Mouse (Mus musculus): ENCODE data around the gene Tpra1. TPM values are rescaled to one million over a fixed set of nuclear protein-coding genes. Genes with fewer than 3 reads are reported as not detected.

Gene Tpra1
- polyA plus RNA-seq, 1 experiment from 2014 or later: 49.9 TPM

DNA sequence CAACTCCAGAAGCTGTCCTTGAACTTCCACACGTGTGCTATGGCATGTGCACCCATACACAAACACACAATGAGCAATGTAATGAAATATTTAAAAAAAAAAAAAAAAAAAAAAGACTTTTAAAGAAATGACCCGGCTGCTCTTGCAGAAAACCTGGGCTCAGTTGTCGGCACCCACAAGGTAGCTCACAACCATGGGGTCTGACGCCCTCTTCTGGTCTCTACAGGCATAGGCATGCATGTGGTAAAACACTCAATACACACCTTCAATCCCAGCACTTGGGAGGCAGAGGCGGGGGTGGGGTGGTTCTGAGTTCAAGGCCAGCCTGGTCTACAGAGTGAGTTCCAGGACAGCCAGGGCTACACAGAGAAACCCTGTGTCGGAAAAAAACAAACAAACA is 6.1 kb upstream of the Tpra1 start:
- WGBS: 86% methylated on average over 6 of the region's 6 CpGs
- no peak overlapping the region for H3K4me3 ChIP-seq (replicated peaks)
- ATAC-seq (ENCODE audit: low FRiP score): no peak
- H3K27me3 ChIP-seq: no peaks in the 10 kb centered on the region
- no peak overlapping the region for H3K9ac ChIP-seq
- peaks cover 64% of the 10 kb centered on the region for H3K36me3 ChIP-seq (replicated peaks)
- no peaks in the 10 kb centered on the region for H3K9me3 ChIP-seq
- no peak overlapping the region for H3K27ac ChIP-seq
- peaks cover 24% of the 10 kb centered on the region for H3K4me1 ChIP-seq
- H3K4me2 ChIP-seq: no peak overlapping the region

DNA sequence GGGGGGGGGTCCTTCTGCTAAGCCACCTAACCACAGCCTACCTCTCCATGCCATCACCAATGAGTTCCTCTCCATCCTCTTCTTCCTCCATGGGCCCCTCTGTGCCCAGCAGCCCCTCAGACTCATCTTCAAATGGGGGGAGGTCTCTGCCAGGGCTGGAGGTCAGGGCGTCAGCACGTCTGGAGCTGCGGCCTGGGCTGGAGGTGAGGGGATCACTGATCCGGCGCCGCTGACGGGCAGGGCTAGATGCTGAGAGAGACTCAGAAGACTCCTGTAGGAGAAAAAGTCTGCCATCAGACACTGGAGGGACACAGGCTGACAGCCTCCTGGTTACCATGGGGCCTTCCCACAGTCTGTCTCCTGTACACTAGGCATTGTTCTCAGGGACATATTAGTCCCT is 4.8 kb upstream of the Tpra1 start:
- Histone ChIP-seq H3K4me2 (peak overlapping the region; percentile 77), H3K9ac (peak overlapping the region; percentile 54), H3K4me1 (peaks cover 31% of the 10 kb centered on the region), H3K27ac (no peak overlapping the region), H3K9me3 (no peaks in the 10 kb centered on the region), H3K36me3 (replicated peaks) (peaks cover 51% of the 10 kb centered on the region), H3K27me3 (no peaks in the 10 kb centered on the region), H3K4me3 (replicated peaks) (peak overlapping the region; percentile 72)
- WGBS: 80% methylated on average over 7 of the region's 7 CpGs
- no peak for ATAC-seq (ENCODE audit: low FRiP score)

DNA sequence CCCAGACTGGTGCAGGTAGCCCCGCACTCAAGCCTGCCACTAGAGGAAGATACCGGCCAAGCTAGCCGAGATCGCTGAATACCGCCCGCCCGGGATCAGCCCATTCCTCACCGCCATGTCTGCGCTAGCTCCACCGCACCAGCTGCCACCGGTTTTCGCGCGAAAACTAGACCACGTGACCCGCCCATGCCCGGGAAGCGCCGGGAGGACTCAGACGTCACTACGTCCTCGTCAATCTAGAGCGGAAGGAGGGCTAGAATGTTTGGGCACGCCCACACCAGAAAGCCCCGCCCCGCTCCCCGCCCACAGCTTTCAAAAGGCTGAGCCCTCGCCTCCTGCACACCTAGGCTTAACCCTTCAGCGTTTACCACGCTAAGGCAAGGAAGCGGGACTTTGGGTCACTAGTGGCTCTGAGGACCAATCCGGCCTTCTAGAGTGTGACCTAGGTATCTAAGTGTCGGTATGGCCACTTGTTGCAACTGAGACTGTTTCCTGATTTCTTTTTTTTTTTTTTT is 3.5 kb upstream of the Tpra1 start, which contains the start of gene Mcm2:
TSS of gene Mcm2 (minus strand) at position 247 of the 515 bp plus-strand sequence.
- peak; percentile 84 for ATAC-seq (ENCODE audit: low FRiP score)
- peak within 1 kb of the TSS; percentile 72 for H3K4me3 ChIP-seq (replicated peaks)
- WGBS: under 1% methylated on average over 33 of the region's 33 CpGs
- H3K36me3 ChIP-seq (replicated peaks): peaks cover 37% of the 10 kb centered on the region
- H3K27me3 ChIP-seq: no peaks in the 10 kb centered on the region
- H3K9me3 ChIP-seq: no peaks in the 10 kb centered on the region
- H3K4me2 ChIP-seq: peak within 1 kb of the TSS; percentile 77
- H3K9ac ChIP-seq: peak within 1 kb of the TSS; percentile 86
- H3K27ac ChIP-seq: peak within 1 kb of the TSS; percentile 78
- H3K4me1 ChIP-seq: peaks cover 41% of the 10 kb centered on the region

DNA sequence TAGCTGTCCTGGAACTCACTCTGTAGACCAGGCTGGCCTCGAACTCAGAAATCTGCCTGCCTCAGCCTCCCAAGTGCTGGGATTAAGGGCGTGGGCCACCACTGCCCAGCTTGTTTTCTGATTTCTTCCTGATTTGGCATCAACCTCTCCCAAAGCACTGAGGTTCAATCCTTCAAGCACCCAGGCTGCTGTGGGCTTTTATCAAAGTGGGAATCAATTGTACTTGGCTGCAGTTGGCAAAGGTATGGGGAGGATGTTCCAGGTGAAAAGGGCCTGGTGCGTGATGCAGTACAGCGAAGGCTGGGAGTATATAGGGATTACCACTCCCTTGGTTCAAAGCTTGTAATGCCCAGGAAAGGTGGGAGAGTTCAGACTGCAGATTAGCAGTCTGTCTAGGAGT is 3.0 kb upstream of the Tpra1 start:
- H3K9me3 ChIP-seq: no peaks in the 10 kb centered on the region
- H3K27ac ChIP-seq: no peak overlapping the region
- H3K27me3 ChIP-seq: no peaks in the 10 kb centered on the region
- ATAC-seq (ENCODE audit: low FRiP score): no peak
- H3K4me1 ChIP-seq: peaks cover 46% of the 10 kb centered on the region
- 60% methylated on average over 4 of the region's 4 CpGs for WGBS
- peak overlapping the region; percentile 77 for H3K4me2 ChIP-seq
- no peak overlapping the region for H3K4me3 ChIP-seq (replicated peaks)
- peaks cover 32% of the 10 kb centered on the region for H3K36me3 ChIP-seq (replicated peaks)
- no peak overlapping the region for H3K9ac ChIP-seq

DNA sequence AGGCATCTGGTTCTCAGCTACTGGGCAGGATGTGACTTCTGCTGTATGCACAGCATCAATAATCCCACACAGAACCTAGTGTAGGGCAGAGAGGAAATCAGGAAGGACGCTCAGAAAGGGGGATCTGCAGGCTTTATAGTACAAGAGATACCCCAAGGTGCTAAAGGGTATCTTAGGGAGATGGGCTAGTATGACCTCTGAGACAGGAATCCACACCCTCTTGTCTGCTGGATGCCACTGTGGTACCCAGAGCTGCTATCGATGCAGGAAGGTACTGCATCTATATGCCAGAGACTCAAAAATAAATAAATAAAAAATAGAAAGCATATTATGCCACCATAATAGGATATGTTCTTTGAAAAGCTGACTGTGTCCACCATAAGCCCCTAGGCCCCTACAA is 2.4 kb upstream of the Tpra1 start:
- Histone ChIP-seq H3K4me1 (peaks cover 48% of the 10 kb centered on the region), H3K27ac (no peak overlapping the region)

DNA sequence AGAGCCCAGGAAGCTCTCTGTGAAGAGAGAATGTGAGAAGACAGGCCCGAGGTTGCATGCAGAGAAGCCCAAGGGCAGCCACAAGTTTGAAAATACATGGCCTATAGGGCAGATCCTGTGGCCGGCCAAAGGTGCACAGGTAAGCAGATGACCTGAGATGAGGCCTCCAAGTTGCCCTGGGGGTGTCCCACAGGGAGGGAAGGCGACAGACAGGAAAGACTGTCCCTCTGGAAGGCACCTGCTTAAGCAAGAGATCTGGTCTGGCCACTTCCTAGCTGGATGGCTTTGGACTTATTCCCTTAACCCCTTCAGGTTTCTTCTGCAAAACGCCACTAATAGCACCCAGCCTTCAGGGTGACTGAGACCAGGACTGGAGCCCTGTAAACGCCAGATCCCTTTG is 580 bp upstream of the Tpra1 start:
- Histone ChIP-seq H3K36me3 (replicated peaks) (peaks cover 8% of the 10 kb centered on the region), H3K4me1 (peaks cover 41% of the 10 kb centered on the region), H3K4me2 (peak overlapping the region; percentile 88), H3K27ac (peak overlapping the region; percentile 42; the same call in 1 of the 2 replicates), H3K4me3 (replicated peaks) (peak overlapping the region; percentile 77), H3K9ac (peak overlapping the region; percentile 87), H3K27me3 (no peaks in the 10 kb centered on the region), H3K9me3 (no peaks in the 10 kb centered on the region)
- ATAC-seq (ENCODE audit: low FRiP score): peak; percentile 1; the same call in 1 of the 2 replicates
- 10% methylated on average over 5 of the region's 5 CpGs for whole genome bisulfite sequencing

More for the DNA sequence above, 2.4 kb upstream of the Tpra1 start:
- Histone ChIP-seq H3K27me3 (no peaks in the 10 kb centered on the region), H3K4me2 (no peak overlapping the region), H3K36me3 (replicated peaks) (peaks cover 27% of the 10 kb centered on the region), H3K9me3 (no peaks in the 10 kb centered on the region), H3K4me3 (replicated peaks) (no peak overlapping the region), H3K9ac (no peak overlapping the region)
- no peak for ATAC-seq (ENCODE audit: low FRiP score)
- 98% methylated on average over 2 of the region's 2 CpGs for WGBS

DNA sequence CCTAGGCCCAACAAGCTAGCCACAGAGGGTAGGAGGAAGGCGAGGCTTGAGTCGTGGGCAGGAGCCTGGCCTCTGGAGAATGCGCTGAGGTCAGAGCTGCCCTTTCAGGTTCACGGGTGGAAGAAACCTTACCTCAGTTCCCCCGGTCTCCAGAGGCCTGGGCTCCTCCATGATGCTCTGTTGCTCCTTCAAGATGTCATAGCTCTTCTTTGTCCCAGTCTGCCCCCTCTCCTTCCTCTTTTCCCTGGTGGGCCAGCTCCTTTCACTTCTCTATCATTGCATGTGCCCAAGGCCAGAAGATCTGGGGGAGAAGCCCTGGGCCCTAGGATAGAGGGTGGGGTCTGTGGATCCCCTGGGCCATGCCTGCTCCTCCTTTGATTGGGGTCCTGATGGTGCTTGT is 1.7 kb downstream of the Tpra1 start:
- peaks cover 31% of the 10 kb centered on the region for H3K4me1 ChIP-seq
- no peaks in the 10 kb centered on the region for H3K27me3 ChIP-seq
- H3K27ac ChIP-seq: no peak overlapping the region
- H3K4me2 ChIP-seq: peak overlapping the region; percentile 88; the same call in 1 of the 2 replicates
- no peaks in the 10 kb centered on the region for H3K9me3 ChIP-seq
- no peak overlapping the region for H3K4me3 ChIP-seq (replicated peaks)
- WGBS: 80% methylated on average over 5 of the region's 5 CpGs
- H3K36me3 ChIP-seq (replicated peaks): no peaks in the 10 kb centered on the region
- no peak for ATAC-seq (ENCODE audit: low FRiP score)
- H3K9ac ChIP-seq: no peak overlapping the region

DNA sequence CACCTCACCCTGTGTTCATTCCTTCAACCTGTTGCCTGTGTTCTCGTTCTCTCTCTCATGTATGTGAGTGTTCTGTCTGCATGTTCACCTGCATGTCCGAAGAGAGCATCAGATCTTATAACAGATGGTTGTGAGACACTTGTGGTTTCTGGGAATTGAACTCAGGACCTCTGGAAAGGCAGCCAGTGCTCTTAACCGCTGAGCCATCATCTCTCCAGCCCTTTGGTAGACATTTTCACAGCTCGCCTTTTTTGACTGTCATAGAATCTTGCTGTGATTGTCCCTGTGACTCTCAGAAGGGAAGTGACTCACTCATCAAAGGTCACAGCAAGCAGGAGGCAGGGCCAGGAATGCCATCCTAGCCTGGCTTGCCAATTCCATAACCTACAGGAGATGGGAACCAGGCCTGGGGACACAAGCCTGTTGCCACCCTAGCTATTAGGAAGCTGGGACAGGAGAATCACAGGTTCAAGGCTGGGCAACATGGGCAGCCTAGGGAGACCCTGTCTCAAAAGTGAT is 2.5 kb downstream of the Tpra1 start:
- no peak for ATAC-seq (ENCODE audit: low FRiP score)
- WGBS: 90% methylated on average over 4 of the region's 4 CpGs
- H3K27ac ChIP-seq: no peak overlapping the region
- no peak overlapping the region for H3K4me3 ChIP-seq (replicated peaks)
- no peaks in the 10 kb centered on the region for H3K27me3 ChIP-seq
- H3K4me1 ChIP-seq: peaks cover 31% of the 10 kb centered on the region
- H3K36me3 ChIP-seq (replicated peaks): peaks cover 6% of the 10 kb centered on the region; the same call in 1 of the 2 replicates
- no peaks in the 10 kb centered on the region for H3K9me3 ChIP-seq
- H3K9ac ChIP-seq: no peak overlapping the region
- no peak overlapping the region for H3K4me2 ChIP-seq

DNA sequence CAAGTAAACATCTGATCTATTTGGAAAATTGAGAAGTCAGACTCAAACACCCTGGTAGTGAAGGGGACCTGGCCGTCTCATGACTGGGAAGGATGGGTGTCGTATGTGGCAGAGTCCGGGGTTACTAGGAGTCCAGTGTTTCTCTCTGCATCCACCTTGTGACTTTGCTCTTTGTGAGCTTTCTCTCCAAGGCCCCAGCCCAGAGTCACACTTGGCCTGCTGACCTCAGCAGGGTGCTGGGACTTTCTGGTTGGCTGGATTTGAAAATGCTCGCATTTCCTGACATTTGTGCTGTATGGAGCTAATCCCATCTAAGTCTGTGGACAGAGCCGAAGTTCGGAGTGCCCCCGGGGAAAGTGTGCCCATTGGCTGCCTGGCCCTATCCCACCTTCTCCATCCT is 3.0 kb downstream of the Tpra1 start:
- Histone ChIP-seq H3K27ac (no peak overlapping the region), H3K36me3 (replicated peaks) (peaks cover 9% of the 10 kb centered on the region), H3K4me2 (no peak overlapping the region), H3K4me1 (peaks cover 31% of the 10 kb centered on the region), H3K27me3 (no peaks in the 10 kb centered on the region), H3K4me3 (replicated peaks) (no peak overlapping the region), H3K9me3 (no peaks in the 10 kb centered on the region), H3K9ac (no peak overlapping the region)
- ATAC-seq (ENCODE audit: low FRiP score): no peak
- WGBS: 73% methylated on average over 7 of the region's 7 CpGs

DNA sequence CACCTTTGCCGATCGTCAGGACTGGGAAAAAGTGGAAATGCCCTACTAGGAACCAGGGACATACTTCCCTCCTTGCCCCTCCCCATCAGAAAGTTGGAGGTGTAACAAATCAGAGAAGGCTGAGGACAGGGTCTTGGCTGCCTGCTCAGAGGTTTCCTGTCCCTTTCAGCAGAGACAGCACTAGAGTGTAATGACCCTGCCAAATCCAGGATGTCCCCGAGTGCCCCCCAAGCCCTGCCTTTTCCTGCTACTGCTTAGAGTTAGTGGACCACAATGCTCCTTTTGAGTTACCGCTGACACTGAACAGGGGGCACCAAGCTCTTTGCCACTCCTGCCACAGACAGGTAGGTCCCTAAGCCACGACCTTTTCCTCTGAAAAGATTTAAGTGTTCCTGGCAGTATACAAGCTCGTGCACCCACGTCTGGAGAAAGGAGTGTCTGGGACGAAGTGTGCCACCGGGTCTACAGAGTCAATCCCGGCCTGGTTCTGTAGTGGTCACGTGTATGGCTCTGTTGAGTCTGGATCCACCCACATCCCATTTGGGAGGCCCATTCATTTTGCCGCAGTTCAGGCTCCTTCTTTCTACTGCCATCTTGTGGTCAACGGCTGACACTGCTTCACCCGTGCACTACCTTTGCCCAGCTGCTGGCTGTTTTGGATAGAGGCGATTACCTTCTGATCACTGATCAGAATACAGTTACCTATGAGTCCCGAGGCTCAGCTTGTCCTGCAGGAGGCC is 4.5 kb downstream of the Tpra1 start:
- Histone ChIP-seq H3K9ac (no peak overlapping the region), H3K4me3 (replicated peaks) (no peak overlapping the region), H3K9me3 (no peaks in the 10 kb centered on the region), H3K36me3 (replicated peaks) (peaks cover 22% of the 10 kb centered on the region), H3K4me2 (no peak overlapping the region), H3K4me1 (peaks cover 27% of the 10 kb centered on the region), H3K27ac (no peak overlapping the region), H3K27me3 (no peaks in the 10 kb centered on the region)
- 19% methylated on average over 16 of the region's 16 CpGs for WGBS
- 0 out of 2 replicates have a peak, but pooled peaks have one; percentile 14 for ATAC-seq (ENCODE audit: low FRiP score)

DNA sequence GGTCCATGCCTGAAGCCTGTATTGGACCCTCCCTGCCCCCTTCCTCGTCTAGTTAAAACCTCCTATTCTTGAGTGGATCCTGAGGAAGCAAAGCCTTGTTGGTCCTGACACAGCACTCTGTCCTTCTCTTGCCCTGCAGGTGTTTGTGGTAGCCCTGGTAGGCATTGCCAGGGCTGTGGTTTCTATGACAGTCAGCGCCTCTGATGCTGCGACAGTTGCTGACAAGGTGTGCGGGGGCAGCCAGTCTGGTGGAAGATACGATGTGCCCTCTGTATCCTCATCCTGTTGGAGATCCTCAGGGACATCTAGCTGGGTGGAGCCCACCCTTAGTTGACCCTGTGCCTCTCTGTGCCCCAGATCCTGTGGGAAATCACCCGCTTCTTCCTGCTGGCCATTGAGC is 7.1 kb downstream of the Tpra1 start:
- peaks cover 9% of the 10 kb centered on the region for H3K4me1 ChIP-seq
- no peak for ATAC-seq (ENCODE audit: low FRiP score)
- no peaks in the 10 kb centered on the region for H3K27me3 ChIP-seq
- H3K9me3 ChIP-seq: no peaks in the 10 kb centered on the region
- no peak overlapping the region for H3K27ac ChIP-seq
- no peak overlapping the region for H3K4me3 ChIP-seq (replicated peaks)
- 93% methylated on average over 6 of the region's 6 CpGs for WGBS
- peaks cover 28% of the 10 kb centered on the region for H3K36me3 ChIP-seq (replicated peaks)
- H3K4me2 ChIP-seq: no peak overlapping the region
- no peak overlapping the region for H3K9ac ChIP-seq

DNA sequence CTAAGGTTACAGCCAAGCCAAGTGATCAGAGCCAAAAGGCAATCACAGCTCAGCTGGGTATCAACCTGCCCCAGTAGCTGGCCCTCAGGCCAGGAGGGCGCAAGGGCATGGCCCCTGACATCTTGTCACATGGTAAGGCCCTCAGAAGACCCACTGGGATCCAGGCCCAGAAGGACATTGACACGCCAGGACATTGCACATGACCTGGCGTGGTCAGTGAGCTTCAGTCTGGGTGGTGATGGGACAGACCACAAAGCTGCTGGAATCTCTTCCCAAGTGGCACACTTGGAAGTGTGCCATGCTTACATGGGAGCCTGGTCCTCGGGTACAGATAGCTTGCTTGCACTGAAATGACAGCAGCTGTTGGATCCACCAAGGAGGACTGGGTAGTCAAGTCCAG is 11.0 kb downstream of the Tpra1 start:
- Histone ChIP-seq H3K27ac (no peak overlapping the region), H3K4me2 (no peak overlapping the region), H3K4me3 (replicated peaks) (no peak overlapping the region), H3K36me3 (replicated peaks) (peaks cover 28% of the 10 kb centered on the region), H3K4me1 (no peaks in the 10 kb centered on the region), H3K27me3 (no peaks in the 10 kb centered on the region), H3K9ac (no peak overlapping the region), H3K9me3 (0 out of 2 replicates have a peak, but pooled peaks cover 3% of the 10 kb centered on the region)
- no peak for ATAC-seq (ENCODE audit: low FRiP score)
- 97% methylated on average over 4 of the region's 4 CpGs for WGBS

DNA sequence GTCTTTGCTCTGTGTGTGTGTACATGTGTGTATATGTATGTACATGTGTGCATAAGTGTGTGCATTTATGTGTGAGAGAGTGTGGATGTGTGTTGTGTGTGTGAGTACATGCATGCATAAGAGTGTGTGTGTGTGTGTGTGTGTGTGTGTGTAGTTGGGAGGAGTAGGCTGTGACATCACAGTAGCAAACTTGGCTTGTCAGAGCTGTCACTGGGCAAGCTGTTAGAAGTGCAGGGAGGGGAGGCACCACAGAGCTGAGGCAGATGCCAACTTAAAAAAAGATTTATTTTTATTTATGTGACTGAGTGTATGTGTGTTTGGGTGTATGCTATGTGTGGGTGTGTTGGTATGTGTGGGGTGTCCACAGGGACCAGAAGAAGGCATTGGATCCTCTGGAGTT is 11.4 kb downstream of the Tpra1 start:
- peaks cover 28% of the 10 kb centered on the region for H3K36me3 ChIP-seq (replicated peaks)
- H3K9ac ChIP-seq: no peak overlapping the region
- H3K27me3 ChIP-seq: no peaks in the 10 kb centered on the region
- no peaks in the 10 kb centered on the region for H3K4me1 ChIP-seq
- H3K4me2 ChIP-seq: no peak overlapping the region
- no peak overlapping the region for H3K4me3 ChIP-seq (replicated peaks)
- H3K9me3 ChIP-seq: 0 out of 2 replicates have a peak, but pooled peaks cover 3% of the 10 kb centered on the region
- no peak for ATAC-seq (ENCODE audit: low FRiP score)
- no peak overlapping the region for H3K27ac ChIP-seq

Data from forebrain, embryonic 12.5 days (tissue).